ENCODE assay signal across 8 mouse cellular contexts in the genomic region with DNA sequence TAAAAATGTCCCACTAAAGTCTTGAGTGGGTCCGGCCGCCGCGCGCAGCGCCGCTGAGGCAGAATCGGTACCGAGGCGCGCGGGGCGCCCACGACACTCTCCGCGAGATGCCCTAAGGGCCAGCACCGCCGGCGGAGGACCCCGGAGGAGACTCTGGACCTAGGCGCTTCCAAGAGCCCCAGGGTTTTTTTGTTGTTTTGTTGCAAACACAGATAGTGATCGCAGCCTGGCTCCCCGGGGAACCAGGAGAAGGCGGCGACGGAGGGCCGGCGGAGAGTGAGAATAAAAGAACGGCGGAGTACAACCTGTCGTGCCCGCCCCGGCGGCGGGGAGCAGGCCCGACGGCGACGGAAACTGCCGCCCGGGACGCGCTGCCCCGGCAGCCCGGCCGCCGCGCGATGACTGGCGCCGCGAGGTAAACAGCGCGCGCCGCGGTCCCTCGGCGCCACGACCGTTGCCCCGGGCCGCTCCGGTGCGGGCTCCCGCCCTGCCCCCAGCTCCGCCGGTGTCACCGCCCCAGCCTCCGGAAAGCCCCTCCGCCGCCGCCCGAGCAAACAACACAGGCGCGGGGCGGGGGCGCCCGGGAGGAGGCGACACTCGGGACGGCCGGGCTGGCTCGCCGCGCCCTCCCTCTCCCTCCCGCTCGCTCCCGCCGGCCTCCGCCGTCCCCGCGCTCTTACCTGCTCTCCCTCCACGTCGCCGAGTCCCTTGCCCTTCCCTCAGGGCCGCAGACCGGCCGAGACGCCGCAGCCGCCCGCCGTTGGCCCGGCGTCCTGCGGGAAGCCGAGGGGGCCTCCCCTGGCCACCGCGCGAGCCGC. TPM values are rescaled to one million over a fixed set of nuclear protein-coding genes. Genes with fewer than 3 reads are reported as not detected.
DNase-seq lines count a peak whose midpoint lies in the region; ATAC-seq and TF ChIP-seq lines count a peak whose summit lies in the region.

No protein-coding gene starts in this region.

- H3K4me3 ChIP-seq in layer of hippocampus, adult 2 months, result peak overlapping the region; percentile 70
- H3K4me3 ChIP-seq in brown adipose tissue, adult 24 weeks (ENCODE audit: insufficient read depth, low read depth, low read length), result peak overlapping the region; percentile 100
- peak overlapping the region; percentile 79 for H3K4me3 ChIP-seq in intestine, postnatal 0 days (ENCODE audit: low read depth, low read length)
- H3K4me3 ChIP-seq in liver, embryonic 11.5 days (ENCODE audit: low read depth, low read length), result peak overlapping the region; percentile 98
- H3K4me3 ChIP-seq in midbrain, postnatal 0 days (ENCODE audit: low read depth, low read length), result peak overlapping the region; percentile 94

- peaks cover 5% of the 10 kb centered on the region; the same call in 1 of the 2 replicates for H3K4me1 ChIP-seq in brown adipose tissue, adult 24 weeks (ENCODE audit: control insufficient read depth, insufficient read depth, insufficient read length, low read length)
- no peaks in the 10 kb centered on the region for H3K4me1 ChIP-seq in intestine, postnatal 0 days (replicated peaks; ENCODE audit: control insufficient read depth, insufficient read depth, low read length)
- peaks cover 22% of the 10 kb centered on the region for H3K4me1 ChIP-seq in liver, embryonic 11.5 days (replicated peaks; ENCODE audit: control insufficient read depth, insufficient read depth, low read length)
- no peaks in the 10 kb centered on the region for H3K4me1 ChIP-seq in midbrain, postnatal 0 days (ENCODE audit: insufficient read depth, low read length)

- no peak for TF ChIP-seq CTCF in layer of hippocampus, adult 2 months (conservative IDR thresholded peaks at IDR 0.05)
- TF ChIP-seq CTCF in intestine, postnatal 0 days (IDR thresholded peaks at IDR 0.05; ENCODE audit: low read depth), result no peak
- no peak for TF ChIP-seq CTCF in midbrain, postnatal 0 days (IDR thresholded peaks at IDR 0.05)

- H3K9ac ChIP-seq in intestine, postnatal 0 days (ENCODE audit: low read depth, low read length), result peak overlapping the region; percentile 93
- peak overlapping the region; percentile 99 for H3K9ac ChIP-seq in liver, embryonic 11.5 days (ENCODE audit: low read depth, low read length)
- H3K9ac ChIP-seq in midbrain, postnatal 0 days (replicated peaks; ENCODE audit: low read length, poor library complexity, severe bottlenecking), result peak overlapping the region; percentile 76

- ATAC-seq in intestine, postnatal 0 days, result peak; percentile 55
- ATAC-seq in liver, embryonic 11.5 days (replicated peaks; ENCODE audit: low FRiP score), result peak; percentile 28
- ATAC-seq in midbrain, postnatal 0 days (ENCODE audit: low FRiP score), result peak; percentile 55

- H3K36me3 ChIP-seq in intestine, postnatal 0 days (ENCODE audit: control insufficient read depth, insufficient read depth), result no peaks in the 10 kb centered on the region
- H3K36me3 ChIP-seq in liver, embryonic 11.5 days (ENCODE audit: control insufficient read depth, insufficient read depth, low read length), result no peaks in the 10 kb centered on the region
- no peaks in the 10 kb centered on the region for H3K36me3 ChIP-seq in midbrain, postnatal 0 days (ENCODE audit: insufficient read depth, low read length)

- WGBS in intestine, postnatal 0 days, result under 1% methylated on average over 92 of the region's 113 CpGs
- WGBS in liver, embryonic 11.5 days, result under 1% methylated on average over 109 of the region's 113 CpGs
- WGBS in midbrain, postnatal 0 days, result under 1% methylated on average over 66 of the region's 113 CpGs

- H3K27me3 ChIP-seq in intestine, postnatal 0 days (replicated peaks; ENCODE audit: control insufficient read depth, insufficient read depth, low read length), result no peaks in the 10 kb centered on the region
- H3K27me3 ChIP-seq in liver, embryonic 11.5 days (replicated peaks; ENCODE audit: control insufficient read depth, insufficient read depth, low read length), result no peaks in the 10 kb centered on the region
- no peaks in the 10 kb centered on the region for H3K27me3 ChIP-seq in midbrain, postnatal 0 days (ENCODE audit: insufficient read depth, low read length)

- peak overlapping the region; percentile 99 for H3K27ac ChIP-seq in layer of hippocampus, adult 2 months
- peak overlapping the region; percentile 92 for H3K27ac ChIP-seq in brown adipose tissue, adult 24 weeks (replicated peaks; ENCODE audit: low read depth, low read length)
- peak overlapping the region; percentile 98 for H3K27ac ChIP-seq in intestine, postnatal 0 days (ENCODE audit: low read depth, low read length)
- H3K27ac ChIP-seq in liver, embryonic 11.5 days (ENCODE audit: low read depth, low read length), result peak overlapping the region; percentile 99
- peak overlapping the region; percentile 88 for H3K27ac ChIP-seq in midbrain, postnatal 0 days (ENCODE audit: low read depth, low read length)

- peaks cover 5% of the 10 kb centered on the region; the same call in 1 of the 2 replicates for H3K9me3 ChIP-seq in intestine, postnatal 0 days (ENCODE audit: control insufficient read depth)
- no peaks in the 10 kb centered on the region for H3K9me3 ChIP-seq in liver, embryonic 11.5 days (ENCODE audit: control insufficient read depth, low read length)
- H3K9me3 ChIP-seq in midbrain, postnatal 0 days (ENCODE audit: low read length), result no peaks in the 10 kb centered on the region

- peak overlapping the region; percentile 94 for H3K4me2 ChIP-seq in intestine, postnatal 0 days (replicated peaks; ENCODE audit: low read depth)
- H3K4me2 ChIP-seq in liver, embryonic 11.5 days, result peak overlapping the region; percentile 97
- peak overlapping the region; percentile 93 for H3K4me2 ChIP-seq in midbrain, postnatal 0 days (ENCODE audit: low read depth, low read length, poor library complexity, severe bottlenecking)

- DNase-seq in layer of hippocampus, adult 2 months (ENCODE audit: low spot score in 2 of 2), result peak in 1 of 2 experiments; percentile 41
- DNase-seq in layer of hippocampus, adult 9-11 months, result no peak
- DNase-seq in gastrocnemius, adult 8-10 months (ENCODE audit: low spot score in 2 of 2), result peak; percentile 39 to 52
- peak; percentile 70 for DNase-seq in liver, embryonic 11.5 days (ENCODE audit: low spot score)
- peak; percentile 24 for DNase-seq in midbrain, postnatal 0 days (ENCODE audit: low spot score)
- DNase-seq in testis, postnatal 14 days (ENCODE audit: low spot score), result peak; percentile 40

RNA-seq across cellular contexts. Expression of a gene that starts 0.5 kb away (rescaled TPM):
- 10 to 100 TPM; 54.6 to 54.9 TPM for total RNA-seq in layer of hippocampus, adult 2 months (2021)
- 20.0 and 24.1 TPM in 2 replicates for polyA plus RNA-seq in brown adipose tissue, adult 24 weeks (2012; ENCODE audit: insufficient read depth, insufficient read length, missing spikeins)
- 10 to 100 TPM; 45.1 to 52.6 (median 48.5) TPM for total RNA-seq in gastrocnemius, adult 8-10 months (2022)
- 38.6 and 40.7 TPM in 2 replicates for polyA plus RNA-seq in intestine, postnatal 0 days (2015; fragmentation: Nextera tagmentation; extraction: Ambion mirVana)
- 36.5 and 37.9 TPM in 2 replicates for polyA plus RNA-seq in liver, embryonic 11.5 days (2014; fragmentation: Nextera tagmentation; extraction: Ambion mirVana)
- total RNA-seq in midbrain, postnatal 0 days (2014; rRNA removed), result 38.7 and 45.6 TPM in 2 replicates
- 22.2 and 26.1 TPM in 2 replicates for polyA plus RNA-seq in midbrain, postnatal 0 days (2015; fragmentation: Nextera tagmentation; extraction: Ambion mirVana)

RNA-seq across cellular contexts. Expression of a gene that starts 56.6 kb away (rescaled TPM):
- not detected for total RNA-seq in layer of hippocampus, adult 2 months (2021)
- not detected in 2 replicates for polyA plus RNA-seq in brown adipose tissue, adult 24 weeks (2012; ENCODE audit: insufficient read depth, insufficient read length, missing spikeins)
- under 1 TPM in 1 of 4 experiments, not detected in 3; 0.85 TPM for total RNA-seq in gastrocnemius, adult 8-10 months (2022)
- polyA plus RNA-seq in intestine, postnatal 0 days (2015; fragmentation: Nextera tagmentation; extraction: Ambion mirVana), result 0.41 and 0.59 TPM in 2 replicates
- polyA plus RNA-seq in liver, embryonic 11.5 days (2014; fragmentation: Nextera tagmentation; extraction: Ambion mirVana), result 4.6 and 5.2 TPM in 2 replicates
- total RNA-seq in midbrain, postnatal 0 days (2014; rRNA removed), result 0.49 TPM in 1 of 2 replicates, not detected in the other
- polyA plus RNA-seq in midbrain, postnatal 0 days (2015; fragmentation: Nextera tagmentation; extraction: Ambion mirVana), result 0.40 and 0.49 TPM in 2 replicates
